Mouse (Mus musculus) MEL (cell line): ENCODE measurements around the gene Tmtc1. TPM values are rescaled to one million over a fixed set of nuclear protein-coding genes. Genes with fewer than 3 reads are reported as not detected.

Experiments used
- DNase-seq: peaks from one replicate; pipeline ENCODE4 v3.0.0; 2011; ENCODE audit warnings: low read depth, low spot score
- H3K27ac ChIP-seq: 2 replicates; pipeline ENCODE4 v1.5.1; 2012; ENCODE audit warnings: low read depth, mild to moderate bottlenecking, control low read depth, low read length, moderate library complexity; ENCODE audit not compliant: control insufficient read depth
- H3K27me3 ChIP-seq, 2 experiments: fragments of 150-350 bp in 1 of 2; sonication (generic) in 1 of 2; 2 replicates each; pipeline ENCODE4 v1.6.1; 2012; ENCODE audit warnings: low read length in 2 of 2, mild to moderate bottlenecking in 2 of 2, improper control_type of control experiment in 1 of 2, moderate library complexity in 1 of 2; ENCODE audit not compliant: insufficient read depth in 2 of 2, control insufficient read depth in 1 of 2
- H3K36me3 ChIP-seq, 2 experiments: 2 replicates each; pipeline ENCODE4 v1.6.1; 2012 to 2014; ENCODE audit warnings: low read length in 2 of 2, improper control_type of control experiment in 1 of 2, inconsistent platforms in 1 of 2, mild to moderate bottlenecking in 1 of 2; ENCODE audit not compliant: insufficient read depth in 2 of 2, control insufficient read depth in 1 of 2
- H3K4me1 ChIP-seq, 2 experiments: fragments of 150-350 bp in 1 of 2; sonication (generic) in 1 of 2; 2 replicates each; pipeline ENCODE4 v1.6.1; 2012; ENCODE audit warnings: low read length in 2 of 2, improper control_type of control experiment in 1 of 2, mild to moderate bottlenecking in 1 of 2; ENCODE audit not compliant: insufficient read depth in 2 of 2, control insufficient read depth in 1 of 2
- H3K4me3 ChIP-seq, 2 experiments: fragments of 150-350 bp in 1 of 2; sonication (generic) in 1 of 2; 2 replicates each; pipeline ENCODE4 v1.5.1; 2012; ENCODE audit warnings: low read depth in 2 of 2, low read length in 2 of 2, mild to moderate bottlenecking in 2 of 2, moderate library complexity in 2 of 2, control low read depth in 1 of 2, improper control_type of control experiment in 1 of 2; ENCODE audit not compliant: control insufficient read depth in 1 of 2, insufficient read depth in 1 of 2
- H3K79me2 ChIP-seq: 2 replicates; pipeline ENCODE4 v1.6.1; 2012; ENCODE audit warnings: mild to moderate bottlenecking, low read length, moderate library complexity; ENCODE audit not compliant: control insufficient read depth, poor library complexity, insufficient read depth
- H3K9ac ChIP-seq: 2 replicates; pipeline ENCODE4 v1.6.1; 2012; ENCODE audit warnings: low read depth, mild to moderate bottlenecking, control low read depth, low read length, moderate library complexity; ENCODE audit not compliant: control insufficient read depth, poor library complexity, severe bottlenecking
- H3K9me3 ChIP-seq: fragments of 150-350 bp; sonication (generic); replicated peaks from 2 replicates; pipeline ENCODE4 v1.6.1; 2012; ENCODE audit warnings: mild to moderate bottlenecking, low read length, improper control_type of control experiment, moderate library complexity; ENCODE audit not compliant: insufficient read depth
- CHD1 ChIP-seq: IDR thresholded peaks from 2 replicates; pipeline ENCODE4 v1.6.1; 2012; ENCODE audit warnings: low read depth, mild to moderate bottlenecking, inconsistent platforms, low read length, improper control_type of control experiment
- CTCF ChIP-seq, 3 experiments: IDR thresholded peaks in 2 of 3; conservative IDR thresholded peaks in 1 of 3; 2 replicates each; pipeline ENCODE4 v1.5.1; 2011 to 2012; ENCODE audit warnings: low read length in 3 of 3, low read depth in 2 of 3, mild to moderate bottlenecking in 2 of 3, improper control_type of control experiment in 1 of 3, inconsistent platforms in 1 of 3, mixed read lengths in 1 of 3, moderate library complexity in 1 of 3; ENCODE audit not compliant: control insufficient read depth in 1 of 3, insufficient read depth in 1 of 3, poor library complexity in 1 of 3, severe bottlenecking in 1 of 3
- ELF1 ChIP-seq: IDR thresholded peaks from 2 replicates; pipeline ENCODE4 v1.6.1; 2014; ENCODE audit warnings: low read depth, mild to moderate bottlenecking, inconsistent platforms, low read length, improper control_type of control experiment, moderate library complexity
- ETS1 ChIP-seq: IDR thresholded peaks from 2 replicates; pipeline ENCODE4 v1.6.1; 2012; ENCODE audit warnings: low read depth, mild to moderate bottlenecking, inconsistent platforms, low read length, improper control_type of control experiment, moderate library complexity
- GABPA ChIP-seq: IDR thresholded peaks from 2 replicates; pipeline ENCODE4 v1.6.1; 2012; ENCODE audit warnings: low read depth, mild to moderate bottlenecking, inconsistent platforms, low read length, improper control_type of control experiment, moderate library complexity
- GATA1 ChIP-seq: IDR thresholded peaks from 2 replicates; pipeline ENCODE4 v1.6.1; 2011; ENCODE audit warnings: low read depth, low read length, improper control_type of control experiment
- HCFC1 ChIP-seq: IDR thresholded peaks from 2 replicates; pipeline ENCODE4 v1.6.1; 2012; ENCODE audit warnings: low read depth, mild to moderate bottlenecking, inconsistent platforms, low read length, improper control_type of control experiment, moderate library complexity
- JUND ChIP-seq: IDR thresholded peaks from 2 replicates; pipeline ENCODE4 v1.6.1; 2011; ENCODE audit warnings: low read depth, mild to moderate bottlenecking, improper control_type of control experiment, low read length
- KAT2A ChIP-seq: conservative IDR thresholded peaks from 2 replicates; pipeline ENCODE4 v1.6.1; 2012; ENCODE audit warnings: low read depth, low read length, improper control_type of control experiment, inconsistent platforms
- MEF2A ChIP-seq: IDR thresholded peaks from 2 replicates; pipeline ENCODE4 v1.6.1; 2014; ENCODE audit warnings: low read depth, mild to moderate bottlenecking, inconsistent platforms, low read length, improper control_type of control experiment; ENCODE audit not compliant: poor library complexity, insufficient replicate concordance, severe bottlenecking; ENCODE audit errors: extremely low read depth
- POLR2A ChIP-seq, 2 experiments: IDR thresholded peaks; 2 replicates each; pipeline ENCODE4 v1.6.1; 2011 to 2012; ENCODE audit warnings: low read length in 2 of 2, mild to moderate bottlenecking in 2 of 2, control low read depth in 1 of 2, improper control_type of control experiment in 1 of 2, low read depth in 1 of 2, moderate library complexity in 1 of 2; ENCODE audit not compliant: control insufficient read depth in 1 of 2, insufficient read depth in 1 of 2, poor library complexity in 1 of 2
- POLR2AphosphoS5 ChIP-seq: IDR thresholded peaks from 2 replicates; pipeline ENCODE4 v1.6.1; 2012; ENCODE audit warnings: low read depth, borderline replicate concordance, mild to moderate bottlenecking, inconsistent platforms, low read length, moderate library complexity, mixed read lengths
- RAD21 ChIP-seq: IDR thresholded peaks from 2 replicates; pipeline ENCODE4 v1.6.1; 2011; ENCODE audit warnings: mild to moderate bottlenecking, low read depth, low read length, improper control_type of control experiment
- RCOR1 ChIP-seq: IDR thresholded peaks from 2 replicates; pipeline ENCODE4 v1.6.1; 2012; ENCODE audit warnings: low read depth, mild to moderate bottlenecking, inconsistent platforms, low read length, improper control_type of control experiment
- SMC3 ChIP-seq: IDR thresholded peaks from 2 replicates; pipeline ENCODE4 v1.6.1; 2011; ENCODE audit warnings: low read depth, low read length, improper control_type of control experiment
- TAL1 ChIP-seq: IDR thresholded peaks from 2 replicates; pipeline ENCODE4 v1.6.1; 2012; ENCODE audit warnings: mild to moderate bottlenecking, inconsistent platforms, low read length, moderate library complexity, mixed read lengths
- UBTF ChIP-seq: IDR thresholded peaks from 2 replicates; pipeline ENCODE4 v1.6.1; 2012; ENCODE audit warnings: low read depth, mild to moderate bottlenecking, inconsistent platforms, low read length, improper control_type of control experiment, moderate library complexity, borderline replicate concordance; ENCODE audit not compliant: insufficient read depth
- USF1 ChIP-seq: IDR thresholded peaks from 2 replicates; pipeline ENCODE4 v1.6.1; 2014; ENCODE audit warnings: low read depth, mild to moderate bottlenecking, inconsistent platforms, low read length, improper control_type of control experiment, moderate library complexity
- USF2 ChIP-seq, 2 experiments: IDR thresholded peaks; 2 replicates each; pipeline ENCODE4 v1.6.1; 2011 to 2012; ENCODE audit warnings: improper control_type of control experiment in 2 of 2, low read length in 2 of 2, borderline replicate concordance in 1 of 2, inconsistent platforms in 1 of 2, low read depth in 1 of 2, mild to moderate bottlenecking in 1 of 2; ENCODE audit not compliant: insufficient read depth in 1 of 2
- ZC3H11A ChIP-seq: IDR thresholded peaks from 2 replicates; pipeline ENCODE4 v1.6.1; 2012; ENCODE audit warnings: low read depth, mild to moderate bottlenecking, inconsistent platforms, low read length, improper control_type of control experiment
- polyA plus RNA-seq, 2 experiments: library from polyadenylated mRNA; stranded (reverse) in 1 of 2; unstranded in 1 of 2; fragments of >175 nt in 1 of 2; fragments of >200 nt in 1 of 2; gene quantifications; 2 replicates each; pipeline versions ENCODE4 v1.2.1 to v1.2.4; 2012; ENCODE audit warnings: low replicate concordance in 2 of 2, low read depth in 1 of 2; ENCODE audit not compliant: insufficient read length in 2 of 2, insufficient read depth in 1 of 2, missing spikeins in 1 of 2
- total RNA-seq: library from RNA; depleted of rRNA; stranded (reverse); fragments of 300-350 nt; gene quantifications from 2 replicates; pipeline ENCODE4 v1.2.3, GENCODE M21; 2012

Tmtc1 gene
- total and polyA plus RNA-seq, 3 experiments = 0.03 TPM; not detected in 2

- Histone ChIP-seq H3K27me3 (peaks cover 0 to 2% of the 10 kb centered on the region in 2 experiments; a peak in 3 of 4 replicates), H3K36me3 (no peaks in the 10 kb centered on the region), H3K9me3 (no peaks in the 10 kb centered on the region), H3K27ac (no peak overlapping the region), H3K9ac (no peak overlapping the region), H3K4me1 (no peaks in the 10 kb centered on the region), H3K79me2 (no peaks in the 10 kb centered on the region), H3K4me3 (no peak overlapping the region)
- DNase-seq = peak; percentile 69
- peak; percentile 80 for TF ChIP-seq SMC3
- TF ChIP-seq RAD21 = peak; percentile 79
- TF ChIP-seq CTCF (IDR thresholded peaks at IDR 0.05 in 2 of 3, conservative IDR thresholded peaks at IDR 0.05 in 1 of 3; ENCODE audit: control insufficient read depth in 1 of 3, insufficient read depth in 1 of 3, low read depth in 2 of 3, low read length in 3 of 3, poor library complexity in 1 of 3, severe bottlenecking in 1 of 3) = peak; percentile 7 to 74 (median 31); a peak in 3 of 6 replicates
- TF ChIP-seq ZC3H11A = peak; percentile 56
- no peak for TF ChIP-seq ETS1
These were observed 195.6 kb downstream of the Tmtc1 start for GRCm38 (mm10) chr6:148248625-148249024.

- no peak for TF ChIP-seq ETS1
- TF ChIP-seq UBTF = no peak
- TF ChIP-seq POLR2AphosphoS5 = no peak
- no peak for TF ChIP-seq USF2 (IDR thresholded peaks at IDR 0.05; ENCODE audit: borderline replicate concordance in 1 of 2, insufficient read depth in 1 of 2, low read depth in 1 of 2, low read length in 2 of 2)
- no peak for TF ChIP-seq RCOR1
- TF ChIP-seq HCFC1 = no peak
- no peak for TF ChIP-seq JUND
- TF ChIP-seq MEF2A = no peak
- TF ChIP-seq ELF1 = no peak
- TF ChIP-seq TAL1 = no peak
- TF ChIP-seq USF1 = no peak
- TF ChIP-seq CHD1 = no peak
- no peak for TF ChIP-seq GABPA
- TF ChIP-seq CTCF (IDR thresholded peaks at IDR 0.05 in 2 of 3, conservative IDR thresholded peaks at IDR 0.05 in 1 of 3; ENCODE audit: control insufficient read depth in 1 of 3, insufficient read depth in 1 of 3, low read depth in 2 of 3, low read length in 3 of 3, poor library complexity in 1 of 3, severe bottlenecking in 1 of 3) = no peak
- TF ChIP-seq RAD21 = no peak
- TF ChIP-seq KAT2A = no peak
- TF ChIP-seq POLR2A (IDR thresholded peaks at IDR 0.05; ENCODE audit: control insufficient read depth in 1 of 2, insufficient read depth in 1 of 2, low read depth in 1 of 2, low read length in 2 of 2, poor library complexity in 1 of 2) = no peak
- TF ChIP-seq GATA1 = no peak
- TF ChIP-seq, all 39 proteins: peak for 0
- H3K9ac ChIP-seq = no peak overlapping the region
- H3K36me3 ChIP-seq = no peaks in the 10 kb centered on the region
- H3K4me3 ChIP-seq = no peak overlapping the region
- DNase-seq = no peak
- peaks cover 0 to 2% of the 10 kb centered on the region in 2 experiments; a peak in 1 of 4 replicates for H3K27me3 ChIP-seq
- no peaks in the 10 kb centered on the region for H3K79me2 ChIP-seq
- H3K27ac ChIP-seq = no peak overlapping the region
- H3K9me3 ChIP-seq = no peaks in the 10 kb centered on the region
- H3K4me1 ChIP-seq = no peaks in the 10 kb centered on the region
These were observed 197.6 kb downstream of the Tmtc1 start for GRCm38 (mm10) chr6:148246544-148246943.
